Mouse (Mus musculus) T-helper 17 cell (primary cell): ENCODE data around the gene Pabpc1l.

Source experiments
- in situ Hi-C, 2 experiments: fragments of 300-600 bp; cut with MboI, MseI; formaldehyde crosslinking; loops; 1 replicate in 1 of 2; 2 replicates in 1 of 2; pipeline ENCODE4 v1.15.1; 2025; ENCODE audit warnings: high pct_unique_total_duplicates in 2 of 2

The Pabpc1l gene

GRCm38 (mm10) chr2:164025150-164025549 is at the start of gene Pabpc1l:
Gene Pabpc1l, plus strand, starts transcription at chr2:164025450.
- in situ Hi-C loops, result no loop called here

- in situ Hi-C loops, result loop anchor here in 1 of 2 experiments (25.0 kb wide), 1 partner anchor 1614 kb away; no protein-coding TSS in a partner anchor
Measured at GRCm38 (mm10) chr2:163976448-163976847, 48.8 kb upstream of the Pabpc1l start.

- in situ Hi-C loops, result loop anchor here in 1 of 2 experiments (25.0 kb wide), 1 partner anchor 1625 kb away; no protein-coding TSS in a partner anchor
Measured at GRCm38 (mm10) chr2:163987233-163987632, 38.0 kb upstream of the Pabpc1l start.

- in situ Hi-C loops, result loop anchor here (5.0 to 25.0 kb wide), 2 partner anchors 521 to 1631 kb away; partner anchors contain the start of gene Fitm2 (in 1 of the 2)
Measured at GRCm38 (mm10) chr2:163992871-163993270, 32.4 kb upstream of the Pabpc1l start.

- in situ Hi-C loops, result loop anchor here (5.0 to 25.0 kb wide), 2 partner anchors 522 to 1632 kb away; partner anchors contain the start of gene Fitm2 (in 1 of the 2)
Measured at GRCm38 (mm10) chr2:163994654-163994976, 30.6 kb upstream of the Pabpc1l start, which contains the start of gene Ywhab. Gene Ywhab, plus strand, starts transcription at chr2:163994960.

GRCm38 (mm10) chr2:163994977-163995862 is 30.0 kb upstream of the Pabpc1l start:
- in situ Hi-C loops, result loop anchor here (5.0 to 25.0 kb wide), 3 partner anchors 57 to 1633 kb away; partner anchors contain the start of gene Fitm2 (in 1 of the 2)

GRCm38 (mm10) chr2:163996275-163996674 is 29.0 kb upstream of the Pabpc1l start:
- in situ Hi-C loops, result loop anchor here in 1 of 2 experiments (5.0 to 25.0 kb wide), 2 partner anchors 56 to 1634 kb away; no protein-coding TSS in a partner anchor

GRCm38 (mm10) chr2:163996899-163997298 is 28.4 kb upstream of the Pabpc1l start:
- in situ Hi-C loops, result loop anchor here in 1 of 2 experiments (5.0 to 25.0 kb wide), 2 partner anchors 55 to 1635 kb away; no protein-coding TSS in a partner anchor

- in situ Hi-C loops, result loop anchor here in 1 of 2 experiments (5.0 to 25.0 kb wide), 2 partner anchors 53 to 1637 kb away; no protein-coding TSS in a partner anchor
Measured at GRCm38 (mm10) chr2:163998981-163999380, 26.3 kb upstream of the Pabpc1l start.

GRCm38 (mm10) chr2:164002637-164003036 is 22.6 kb upstream of the Pabpc1l start:
- in situ Hi-C loops, result no loop called here

GRCm38 (mm10) chr2:164004503-164004902 is 20.7 kb upstream of the Pabpc1l start:
- in situ Hi-C loops, result no loop called here

- in situ Hi-C loops, result no loop called here
Measured at GRCm38 (mm10) chr2:164006932-164007331, 18.3 kb upstream of the Pabpc1l start.

- in situ Hi-C loops, result no loop called here
Measured at GRCm38 (mm10) chr2:164007547-164007946, 17.7 kb upstream of the Pabpc1l start.

GRCm38 (mm10) chr2:164007987-164008545 is 17.2 kb upstream of the Pabpc1l start:
- in situ Hi-C loops, result no loop called here

GRCm38 (mm10) chr2:164009227-164009626 is 16.0 kb upstream of the Pabpc1l start:
- in situ Hi-C loops, result no loop called here

- in situ Hi-C loops, result no loop called here
Measured at GRCm38 (mm10) chr2:164010496-164010895, 14.8 kb upstream of the Pabpc1l start.

GRCm38 (mm10) chr2:164010944-164011343 is 14.3 kb upstream of the Pabpc1l start:
- in situ Hi-C loops, result no loop called here

- in situ Hi-C loops, result no loop called here
Measured at GRCm38 (mm10) chr2:164015304-164015703, 9.9 kb upstream of the Pabpc1l start.

- in situ Hi-C loops, result no loop called here
Measured at GRCm38 (mm10) chr2:164018910-164019309, 6.3 kb upstream of the Pabpc1l start.

GRCm38 (mm10) chr2:164019943-164020342 is 5.3 kb upstream of the Pabpc1l start:
- in situ Hi-C loops, result no loop called here

- in situ Hi-C loops, result no loop called here
Measured at GRCm38 (mm10) chr2:164022104-164022503, 3.1 kb upstream of the Pabpc1l start.

- in situ Hi-C loops, result no loop called here
Measured at GRCm38 (mm10) chr2:164031147-164031546, 5.9 kb downstream of the Pabpc1l start.
